Mouse (Mus musculus) hindbrain, embryonic 16.5 days (tissue): ENCODE data around the gene Hip1r. TPM values are rescaled to one million over a fixed set of nuclear protein-coding genes. Genes with fewer than 3 reads are reported as not detected.

Experiments used
- ATAC-seq: fragments of 200-750 bp; cut with Nextera tagmentation; 2 replicates; pipeline ENCODE4 v1.8.0; 2017; ENCODE audit warnings: moderate TSS enrichment, moderate library complexity
- H3K27ac ChIP-seq: fragments of 300-500 bp; sonication (generic); 2 replicates; pipeline ENCODE4 v1.5.1; 2014; ENCODE audit warnings: low read depth, mild to moderate bottlenecking, control low read depth, low read length, moderate library complexity
- H3K27me3 ChIP-seq: fragments of 300-500 bp; sonication (generic); replicated peaks from 2 replicates; pipeline ENCODE4 v1.6.1; 2014; ENCODE audit warnings: low read length; ENCODE audit not compliant: control insufficient read depth, insufficient read depth
- H3K36me3 ChIP-seq: fragments of 300-500 bp; sonication (generic); 2 replicates; pipeline ENCODE4 v1.6.1; 2014; ENCODE audit warnings: mild to moderate bottlenecking, low read length, moderate library complexity, mixed read lengths; ENCODE audit not compliant: control insufficient read depth, insufficient read depth
- H3K4me1 ChIP-seq: fragments of 300-500 bp; sonication (generic); 2 replicates; pipeline ENCODE4 v1.6.1; 2014; ENCODE audit warnings: low read depth, low read length; ENCODE audit not compliant: control insufficient read depth, insufficient read depth
- H3K4me2 ChIP-seq: fragments of 300-500 bp; sonication (generic); 2 replicates; pipeline ENCODE4 v1.6.1; 2014; ENCODE audit warnings: mild to moderate bottlenecking, low read length, control low read depth, moderate library complexity
- H3K4me3 ChIP-seq: fragments of 300-500 bp; sonication (generic); 2 replicates; pipeline ENCODE4 v1.5.1; 2014; ENCODE audit warnings: mild to moderate bottlenecking, low read length, control low read depth, moderate library complexity
- H3K9ac ChIP-seq: fragments of 300-500 bp; sonication (generic); 2 replicates; pipeline ENCODE4 v1.6.1; 2014; ENCODE audit warnings: low read depth, mild to moderate bottlenecking, control low read depth, low read length, moderate library complexity
- H3K9me3 ChIP-seq: fragments of 300-500 bp; sonication (generic); 2 replicates; pipeline ENCODE4 v1.6.1; 2014; ENCODE audit warnings: mild to moderate bottlenecking, low read length, moderate library complexity; ENCODE audit not compliant: control insufficient read depth
- WGBS: fragments of 180-500 bp; shearing (Covaris S2); extraction: QIAGEN DNeasy Blood & Tissue Kit; methylation state at CpG from one replicate; pipeline ENCODE4 v1.1.7; 2014; 5-methylcytosine and 5-hydroxymethylcytosine counted together
- polyA plus RNA-seq: library from polyadenylated mRNA; unstranded; fragments of >200 nt; fragmentation: Nextera tagmentation; extraction: Ambion mirVana; gene quantifications from 2 replicates; pipeline ENCODE4 v1.2.1, GENCODE M21; 2015

Gene Hip1r
- polyA plus RNA-seq, 1 experiment from 2014 or later: 34.3 TPM

- 32% methylated on average over 20 of the region's 20 CpGs for WGBS
- no peak overlapping the region; the same call in 1 of the 2 replicates for H3K9ac ChIP-seq
- peak; percentile 58 for ATAC-seq
- peak overlapping the region; percentile 40; the same call in 1 of the 2 replicates for H3K27ac ChIP-seq
- H3K36me3 ChIP-seq: 0 out of 2 replicates have a peak, but pooled peaks cover 2% of the 10 kb centered on the region
- no peak overlapping the region for H3K4me2 ChIP-seq
- no peak overlapping the region for H3K4me3 ChIP-seq
- no peaks in the 10 kb centered on the region; the same call in 1 of the 2 replicates for H3K27me3 ChIP-seq
- no peaks in the 10 kb centered on the region for H3K9me3 ChIP-seq
- H3K4me1 ChIP-seq: peaks cover 15% of the 10 kb centered on the region
These were observed 16.8 kb downstream of the Hip1r start for GRCm38 (mm10) chr5:123989941-123990885.

DNA sequence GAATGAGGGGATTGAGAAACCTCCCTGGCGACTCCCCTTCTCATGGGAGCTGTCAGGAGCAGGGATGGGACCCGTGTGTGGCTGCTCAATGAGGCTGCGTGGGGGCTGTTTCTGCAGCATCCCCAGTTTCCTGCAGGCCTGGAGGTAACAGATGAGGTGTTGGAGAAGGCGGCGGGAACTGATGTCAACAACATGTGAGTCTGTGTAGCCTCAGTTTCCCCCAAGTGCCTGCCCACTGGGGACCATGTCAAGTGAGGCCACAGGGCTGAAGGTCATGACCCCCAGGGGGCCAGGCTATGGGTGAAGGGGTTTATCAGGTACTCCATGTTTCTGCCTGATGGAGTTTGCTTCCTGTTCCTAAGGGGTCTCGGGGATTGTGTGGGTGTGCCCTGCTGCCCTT lies 17.9 kb downstream of the Hip1r start:
- Histone ChIP-seq H3K36me3 (0 out of 2 replicates have a peak, but pooled peaks cover 2% of the 10 kb centered on the region), H3K27ac (no peak overlapping the region), H3K4me2 (no peak overlapping the region), H3K27me3 (no peaks in the 10 kb centered on the region; the same call in 1 of the 2 replicates), H3K9ac (no peak overlapping the region), H3K4me3 (no peak overlapping the region), H3K9me3 (no peaks in the 10 kb centered on the region), H3K4me1 (peaks cover 15% of the 10 kb centered on the region)
- 79% methylated on average over 6 of the region's 6 CpGs for WGBS
- no peak for ATAC-seq

DNA sequence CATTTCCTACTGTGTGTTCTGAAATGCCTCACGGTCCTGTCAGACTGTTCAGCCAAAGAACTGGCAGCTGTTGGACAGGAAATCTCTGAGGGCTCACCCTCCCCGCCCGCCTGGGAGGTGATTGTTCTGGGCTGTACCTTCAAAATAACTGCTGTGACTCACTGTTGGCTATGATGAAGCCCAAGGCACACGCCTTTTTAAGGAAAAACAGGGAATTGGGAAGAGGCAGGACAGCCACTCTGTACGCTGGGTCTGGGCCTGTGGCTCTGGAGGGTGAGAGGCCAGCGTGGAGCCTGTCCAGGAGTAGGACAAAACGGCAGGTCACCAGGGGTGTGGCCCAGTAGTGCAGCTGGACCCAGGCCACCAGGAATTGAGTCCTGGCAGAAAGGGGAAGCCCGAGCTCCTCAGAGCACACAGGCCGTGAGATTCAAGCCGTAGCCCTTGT lies 18.8 kb downstream of the Hip1r start:
- H3K9ac ChIP-seq: no peak overlapping the region; the same call in 1 of the 2 replicates
- peak overlapping the region; percentile 39; the same call in 1 of the 2 replicates for H3K27ac ChIP-seq
- H3K27me3 ChIP-seq: no peaks in the 10 kb centered on the region; the same call in 1 of the 2 replicates
- no peak overlapping the region for H3K4me3 ChIP-seq
- ATAC-seq: no peak
- H3K36me3 ChIP-seq: peaks cover 5% of the 10 kb centered on the region
- H3K4me1 ChIP-seq: peaks cover 18% of the 10 kb centered on the region
- 72% methylated on average over 10 of the region's 10 CpGs for WGBS
- no peak overlapping the region for H3K4me2 ChIP-seq
- H3K9me3 ChIP-seq: no peaks in the 10 kb centered on the region

- Histone ChIP-seq H3K27ac (peak overlapping the region; percentile 39; the same call in 1 of the 2 replicates), H3K36me3 (peaks cover 7% of the 10 kb centered on the region), H3K9ac (no peak overlapping the region), H3K9me3 (no peaks in the 10 kb centered on the region), H3K4me3 (no peak overlapping the region), H3K4me1 (peaks cover 21% of the 10 kb centered on the region), H3K4me2 (no peak overlapping the region), H3K27me3 (no peaks in the 10 kb centered on the region)
- peak; percentile 50 for ATAC-seq
- 34% methylated on average over 5 of the region's 5 CpGs for WGBS
These were observed 19.4 kb downstream of the Hip1r start for GRCm38 (mm10) chr5:123992794-123993193.

- Histone ChIP-seq H3K36me3 (peaks cover 7% of the 10 kb centered on the region), H3K9me3 (no peaks in the 10 kb centered on the region), H3K27me3 (no peaks in the 10 kb centered on the region), H3K27ac (peak overlapping the region; percentile 75), H3K9ac (no peak overlapping the region), H3K4me1 (peaks cover 21% of the 10 kb centered on the region), H3K4me3 (no peak overlapping the region), H3K4me2 (no peak overlapping the region)
- WGBS: 36% methylated on average over 7 of the region's 7 CpGs
- ATAC-seq: peak; percentile 84
These were observed 20.0 kb downstream of the Hip1r start for GRCm38 (mm10) chr5:123993263-123994036.

GRCm38 (mm10) chr5:123994468-123994867 lies 21.0 kb downstream of the Hip1r start:
- no peak overlapping the region for H3K9ac ChIP-seq
- H3K27ac ChIP-seq: no peak overlapping the region; the same call in 1 of the 2 replicates
- H3K27me3 ChIP-seq: no peaks in the 10 kb centered on the region
- H3K4me3 ChIP-seq: no peak overlapping the region
- WGBS: 79% methylated on average over 7 of the region's 7 CpGs
- H3K4me2 ChIP-seq: no peak overlapping the region
- H3K36me3 ChIP-seq: peaks cover 10% of the 10 kb centered on the region
- peaks cover 21% of the 10 kb centered on the region for H3K4me1 ChIP-seq
- ATAC-seq: no peak
- no peaks in the 10 kb centered on the region for H3K9me3 ChIP-seq

DNA sequence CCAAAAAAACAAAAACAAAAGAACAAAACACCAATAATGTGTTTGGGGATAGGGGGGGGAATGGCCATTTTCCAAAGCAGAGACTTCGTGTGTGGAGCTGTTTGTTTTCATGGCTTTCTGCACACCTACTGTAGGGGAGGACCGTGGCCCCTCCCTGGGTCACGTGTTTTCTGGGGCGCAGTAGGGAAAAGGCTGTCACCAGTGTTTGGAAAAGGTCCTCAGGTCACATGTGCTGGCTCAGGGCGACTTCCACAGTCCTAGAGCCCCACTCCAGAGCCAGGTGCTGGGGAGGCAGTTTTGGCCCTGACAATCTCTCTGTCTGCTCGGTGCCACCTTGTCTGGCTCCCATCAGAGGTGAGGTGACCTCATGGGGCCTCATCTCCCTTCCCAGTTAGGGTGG lies 22.0 kb downstream of the Hip1r start:
- no peak overlapping the region for H3K9ac ChIP-seq
- ATAC-seq: no peak
- no peak overlapping the region for H3K27ac ChIP-seq
- H3K9me3 ChIP-seq: no peaks in the 10 kb centered on the region
- H3K4me3 ChIP-seq: no peak overlapping the region
- 80% methylated on average over 6 of the region's 6 CpGs for WGBS
- H3K36me3 ChIP-seq: peaks cover 10% of the 10 kb centered on the region
- no peak overlapping the region for H3K4me2 ChIP-seq
- H3K4me1 ChIP-seq: peaks cover 14% of the 10 kb centered on the region
- H3K27me3 ChIP-seq: no peaks in the 10 kb centered on the region

DNA sequence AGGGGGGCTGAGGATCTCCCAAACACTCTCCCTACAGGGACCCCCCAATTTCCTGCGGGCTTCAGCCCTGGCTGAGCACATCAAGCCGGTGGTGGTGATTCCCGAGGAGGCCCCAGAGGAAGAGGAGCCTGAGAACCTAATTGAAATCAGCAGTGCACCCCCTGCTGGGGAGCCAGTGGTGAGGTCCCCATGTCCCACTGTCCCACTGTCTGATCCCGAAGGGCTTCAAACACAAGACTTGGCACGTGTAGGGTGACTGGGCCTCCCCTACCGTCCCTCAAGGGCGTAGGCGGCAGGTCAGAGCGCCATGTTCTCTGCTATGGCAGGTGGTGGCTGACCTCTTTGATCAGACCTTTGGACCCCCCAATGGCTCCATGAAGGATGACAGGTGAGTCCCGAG lies 22.8 kb downstream of the Hip1r start:
- Histone ChIP-seq H3K9ac (no peak overlapping the region), H3K27ac (no peak overlapping the region), H3K27me3 (no peaks in the 10 kb centered on the region), H3K4me2 (no peak overlapping the region), H3K4me1 (peaks cover 16% of the 10 kb centered on the region), H3K4me3 (no peak overlapping the region), H3K36me3 (peaks cover 10% of the 10 kb centered on the region), H3K9me3 (no peaks in the 10 kb centered on the region)
- ATAC-seq: no peak
- 79% methylated on average over 10 of the region's 10 CpGs for WGBS

- no peak overlapping the region for H3K4me3 ChIP-seq
- no peak overlapping the region for H3K9ac ChIP-seq
- WGBS: 83% methylated on average over 14 of the region's 14 CpGs
- no peak overlapping the region for H3K4me2 ChIP-seq
- peaks cover 13% of the 10 kb centered on the region for H3K36me3 ChIP-seq
- no peak overlapping the region for H3K27ac ChIP-seq
- no peak for ATAC-seq
- H3K9me3 ChIP-seq: no peaks in the 10 kb centered on the region
- no peaks in the 10 kb centered on the region for H3K27me3 ChIP-seq
- peaks cover 19% of the 10 kb centered on the region for H3K4me1 ChIP-seq
These were observed 23.3 kb downstream of the Hip1r start for GRCm38 (mm10) chr5:123996695-123997094.
